Mouse (Mus musculus) 416B (cell line): ENCODE results near the gene Cnot4.
"Not testable (repeated sequence)": the region's sequence is repeated elsewhere in the genome, so short reads cannot be mapped to it uniquely, and the experiment has no call there.

Experiments
- DNase-seq: peaks from one replicate; pipeline ENCODE4 v3.0.0; 2011; ENCODE audit warnings: low read depth

Cnot4 gene

DNA sequence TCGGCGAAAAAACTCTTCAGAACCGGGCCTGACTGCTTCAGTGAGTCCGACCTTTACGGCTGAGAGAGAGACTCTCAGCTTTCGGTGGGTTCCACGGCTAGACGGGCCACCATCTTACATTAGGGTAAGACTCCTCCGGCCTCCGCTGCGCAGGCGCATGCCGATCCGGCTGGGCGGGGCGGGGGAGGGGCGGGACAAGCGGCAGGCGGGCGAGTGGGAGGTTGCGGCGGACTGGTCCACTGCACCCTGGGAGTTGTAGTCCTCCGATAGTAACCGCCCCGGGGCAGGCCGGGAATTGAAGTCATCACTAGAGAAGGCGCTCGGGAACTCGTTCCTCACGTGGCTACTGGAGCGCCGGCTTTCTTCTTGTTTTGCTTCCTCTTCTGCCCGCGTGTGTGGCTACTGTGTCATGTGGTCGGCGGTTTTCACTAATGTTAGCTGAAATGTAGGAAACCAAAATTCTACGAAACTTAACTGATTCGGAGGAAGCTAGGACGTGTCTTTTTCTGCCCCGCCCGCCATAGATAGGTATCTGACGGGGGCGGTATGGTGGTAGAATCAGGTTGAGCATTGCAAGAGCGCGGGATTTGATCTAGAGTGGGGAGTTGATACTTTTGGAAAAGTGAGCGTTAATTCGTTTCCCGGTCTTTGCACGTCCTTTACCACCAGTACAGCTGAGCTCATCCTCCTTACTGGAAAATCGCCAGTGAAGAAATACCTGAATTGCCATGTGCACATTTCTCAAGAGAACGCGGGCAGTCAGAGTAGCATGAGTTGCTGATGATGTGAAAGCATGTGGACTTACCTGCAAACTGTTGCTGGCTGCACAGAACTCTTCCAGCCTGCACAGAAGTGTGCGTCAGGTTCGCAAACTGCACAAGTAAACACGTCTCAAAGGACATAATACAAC, at the start of gene Cnot4:
Gene Cnot4, minus strand, starts transcription at position 146 of the 910 bp plus-strand sequence.
- DNase-seq = peak; percentile 99

DNA sequence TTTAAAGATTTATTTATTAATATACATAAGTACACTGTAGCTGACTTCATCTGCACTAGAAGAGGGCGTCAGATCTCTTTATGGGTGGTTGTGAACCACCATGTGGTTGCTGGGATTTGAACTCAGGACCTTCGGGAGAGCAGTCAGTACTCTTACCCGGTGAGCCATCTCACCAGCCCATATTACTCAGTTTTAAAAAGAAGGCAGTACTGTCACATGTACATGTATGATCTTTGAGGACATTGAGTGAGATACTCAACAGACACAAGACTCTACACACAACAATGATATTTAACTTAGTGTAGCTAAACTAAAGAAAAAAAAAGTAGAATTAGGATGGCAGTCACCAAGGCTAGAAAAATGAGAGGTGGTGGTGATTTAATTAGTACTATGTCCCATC, 45.8 kb upstream of the Cnot4 start:
- not testable (repeated sequence) for DNase-seq

DNA sequence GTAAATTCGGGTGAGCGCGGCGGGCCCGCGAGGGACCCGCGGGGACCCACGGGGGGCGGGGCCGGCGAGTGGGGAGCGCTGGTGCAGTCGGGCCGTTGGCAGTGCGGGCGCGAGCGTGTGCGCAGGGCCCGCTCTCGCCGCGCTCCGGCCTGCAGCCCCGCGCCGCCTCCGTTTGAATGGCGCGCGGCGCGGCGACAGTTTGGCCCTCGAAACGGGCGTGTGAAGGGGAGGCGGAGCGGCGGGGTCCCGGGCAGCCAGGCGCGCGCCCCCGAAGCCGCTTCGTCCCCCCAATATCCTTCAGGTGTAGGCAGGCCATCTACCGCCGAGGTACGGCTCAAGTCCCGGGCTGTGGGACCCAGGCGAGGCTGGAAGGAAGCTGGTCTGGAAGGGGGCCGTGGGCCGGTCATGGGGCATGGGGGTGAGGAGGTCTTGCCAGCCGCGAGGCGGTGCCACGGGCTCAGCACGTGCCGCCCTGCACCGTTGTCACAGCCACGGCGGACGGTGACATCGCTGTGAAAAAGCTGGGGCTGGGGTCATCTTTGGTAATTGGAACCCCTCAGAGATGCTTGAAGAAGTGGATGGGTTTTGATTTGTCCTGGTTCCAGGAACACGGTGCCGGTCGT, 44.2 kb upstream of the Cnot4 start:
- peak; percentile 58 for DNase-seq

DNA sequence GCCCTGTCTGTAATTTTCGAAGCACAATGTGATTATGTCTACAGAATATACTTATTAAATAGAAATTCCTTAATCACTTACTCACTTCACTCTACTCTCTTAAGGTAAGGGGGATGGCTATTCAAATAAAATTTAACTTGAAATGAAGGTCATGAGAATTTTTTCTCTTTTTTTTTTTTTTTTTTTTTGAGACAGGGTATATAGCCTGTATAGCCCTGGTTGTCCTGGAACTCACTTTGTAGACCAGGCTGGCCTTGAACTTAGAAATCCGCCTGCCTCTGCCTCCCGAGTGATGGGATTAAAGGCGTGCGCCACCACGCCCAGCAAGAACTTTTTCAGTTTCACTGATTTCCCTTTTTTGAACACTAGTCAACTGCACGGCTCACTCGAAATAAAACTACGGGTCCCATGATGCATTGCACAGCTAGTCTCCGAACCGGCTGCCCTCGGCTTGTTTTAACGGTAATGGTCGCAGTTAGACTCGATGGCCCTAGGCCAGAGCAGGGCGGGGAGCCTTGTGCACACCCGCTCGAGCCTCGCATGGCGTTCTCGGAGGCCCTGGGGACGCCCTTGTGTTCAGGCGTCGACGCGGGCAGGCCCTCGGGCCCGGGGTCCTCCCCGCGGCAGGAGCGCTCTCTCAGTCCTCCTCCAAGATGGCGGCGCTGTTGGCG, 43.6 kb upstream of the Cnot4 start, which contains the start of gene Nup205:
Gene Nup205, plus strand, starts transcription at position 443 of the 671 bp plus-strand sequence.
- DNase-seq = peak; percentile 91

DNA sequence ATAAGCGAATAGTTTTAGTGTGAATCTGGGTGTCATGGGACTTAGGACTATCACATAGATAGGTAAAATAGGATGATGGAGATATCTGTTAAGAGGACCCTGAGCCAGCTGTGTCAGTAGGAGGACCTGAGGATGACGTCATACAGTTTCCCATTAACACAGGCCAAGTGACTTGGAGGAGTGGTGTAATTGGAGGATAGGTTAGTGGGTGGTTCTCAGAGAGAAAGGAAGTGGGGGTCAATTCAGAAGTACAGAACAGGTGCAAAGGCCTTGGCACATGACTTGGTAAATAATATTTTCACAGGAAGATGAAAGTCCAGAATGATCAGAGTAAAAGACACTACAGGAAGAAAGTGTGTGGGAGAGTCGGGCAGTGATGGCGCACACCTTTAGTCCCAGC, 39.7 kb upstream of the Cnot4 start:
- DNase-seq = peak; percentile 31

DNA sequence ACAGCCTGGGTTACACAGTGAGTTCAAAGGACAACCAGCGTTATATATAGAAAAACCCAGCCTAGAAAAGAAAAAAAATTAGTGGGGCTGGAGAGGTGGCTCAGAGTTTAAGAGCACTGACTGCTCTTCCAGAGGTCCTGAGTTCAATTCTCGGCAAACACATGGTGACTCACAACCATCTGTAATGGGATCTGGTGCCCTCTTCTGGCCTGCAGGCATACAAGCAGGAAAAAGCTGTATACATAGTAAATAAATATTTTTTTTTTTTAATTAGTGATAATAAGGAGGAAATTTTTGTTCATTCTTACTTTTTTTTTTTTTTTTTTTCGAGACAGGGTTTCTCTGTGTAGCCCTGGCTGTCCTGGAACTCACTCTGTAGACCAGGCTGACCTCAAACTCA, 38.5 kb upstream of the Cnot4 start:
- peak; percentile 25 for DNase-seq

DNA sequence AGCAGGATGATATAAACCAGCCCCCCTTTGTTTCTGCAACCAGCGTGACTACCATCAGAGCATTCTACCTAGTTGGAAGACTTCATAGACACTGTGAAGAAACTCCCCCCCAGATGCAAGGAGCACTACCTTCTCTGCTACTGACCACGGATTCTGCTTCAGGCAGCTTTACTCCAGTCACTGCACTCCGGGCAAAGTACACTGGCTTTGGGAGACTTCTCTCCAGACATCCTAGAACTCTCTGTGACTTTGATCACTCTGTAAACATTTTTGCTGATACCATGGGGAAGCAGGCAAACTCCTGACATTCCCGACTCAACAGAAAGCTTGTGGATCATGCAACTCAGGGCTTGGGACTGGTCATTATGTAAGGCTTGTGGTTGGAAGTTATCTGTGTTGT, 35.7 kb upstream of the Cnot4 start:
- DNase-seq = no peak

DNA sequence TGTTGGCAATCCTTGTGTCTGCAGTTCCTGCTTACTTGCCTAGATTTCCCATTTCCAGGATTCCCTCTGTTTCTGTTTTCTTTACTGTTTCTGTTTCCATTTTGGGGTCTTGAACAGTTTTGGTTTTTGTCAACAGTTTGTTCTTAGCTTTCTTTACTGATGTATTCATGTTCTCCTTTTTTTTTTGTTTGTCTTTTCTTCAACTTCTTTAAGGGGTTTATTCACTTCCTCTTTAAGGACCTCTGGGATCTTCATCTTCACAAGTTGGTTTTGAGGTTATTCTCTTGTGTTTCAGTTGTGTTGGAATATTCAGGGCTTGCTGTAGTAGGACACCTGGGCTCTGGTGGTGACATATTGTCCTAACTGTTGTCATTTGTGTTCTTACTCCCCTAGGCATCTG, 21.0 kb upstream of the Cnot4 start:
- no peak for DNase-seq

DNA sequence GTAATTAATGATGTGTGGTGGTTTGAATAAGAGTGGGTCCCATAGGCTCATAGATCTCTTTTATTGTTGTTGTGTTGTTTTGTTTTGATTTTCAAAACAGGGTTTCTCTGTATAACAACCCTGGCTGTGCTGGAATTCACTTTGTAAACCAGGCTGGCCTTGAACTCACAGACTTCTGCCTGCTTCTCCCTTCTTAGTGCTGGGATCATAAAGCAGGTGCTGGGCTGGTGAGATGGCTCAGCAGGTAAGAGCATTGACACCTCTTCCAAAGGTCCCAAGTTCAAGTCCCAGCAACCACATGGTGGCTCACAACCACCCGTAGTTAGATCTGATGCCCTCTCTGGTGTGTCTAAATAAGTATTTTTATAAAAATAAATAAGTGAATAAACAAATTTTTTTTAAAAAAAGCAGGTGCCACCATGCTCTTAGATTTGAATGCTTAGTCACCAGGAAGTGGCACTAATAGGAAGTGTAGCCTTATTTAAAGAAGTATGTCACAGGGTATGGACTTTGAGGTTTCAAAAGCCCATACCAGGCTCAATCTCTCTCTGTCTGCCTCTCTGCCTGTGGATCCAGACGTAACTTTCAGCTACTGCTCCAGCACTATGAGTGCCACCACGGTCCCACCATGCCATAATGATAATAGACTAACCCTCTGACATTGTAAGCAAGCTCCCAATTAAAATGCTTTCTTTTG, 14.3 kb upstream of the Cnot4 start:
- peak; percentile 47 for DNase-seq

DNA sequence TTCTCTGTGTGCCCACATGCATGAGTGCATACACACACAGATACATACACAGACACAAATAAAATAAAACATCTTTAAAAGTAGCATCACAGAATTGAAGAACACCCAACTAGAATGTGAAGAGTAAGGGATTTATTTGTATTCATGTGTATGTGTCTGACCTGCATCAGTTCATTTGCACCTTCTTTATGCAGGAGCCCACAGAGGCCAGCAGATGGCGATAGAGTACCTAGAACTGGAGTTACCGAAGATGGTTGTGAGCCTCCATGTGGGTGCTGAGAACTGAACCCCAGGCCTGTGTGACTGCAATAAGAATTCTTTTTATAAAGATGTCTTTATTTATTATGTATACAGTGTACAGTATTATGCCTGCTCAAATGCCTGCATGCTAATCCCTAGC, 12.0 kb upstream of the Cnot4 start:
- peak; percentile 34 for DNase-seq

DNA sequence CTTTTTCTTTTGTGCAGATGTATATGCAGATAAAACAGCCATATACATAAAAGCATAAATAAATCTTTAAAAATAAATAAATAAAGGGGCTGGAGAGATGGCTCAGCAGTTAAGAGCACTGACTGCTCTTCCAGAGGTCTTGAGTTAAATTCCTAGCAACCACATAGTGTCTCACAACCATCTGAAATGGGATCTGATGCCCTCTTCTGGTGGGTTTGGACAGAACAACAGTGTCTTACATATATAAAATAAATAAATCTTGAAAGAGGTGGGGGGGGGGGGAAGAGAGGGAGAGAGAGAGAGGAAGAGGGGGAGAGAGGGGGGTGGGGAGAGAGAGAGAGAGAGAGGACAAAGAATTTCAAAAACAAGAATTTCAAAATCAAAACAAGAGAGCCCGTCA, 6.8 kb upstream of the Cnot4 start:
- DNase-seq = no peak

DNA sequence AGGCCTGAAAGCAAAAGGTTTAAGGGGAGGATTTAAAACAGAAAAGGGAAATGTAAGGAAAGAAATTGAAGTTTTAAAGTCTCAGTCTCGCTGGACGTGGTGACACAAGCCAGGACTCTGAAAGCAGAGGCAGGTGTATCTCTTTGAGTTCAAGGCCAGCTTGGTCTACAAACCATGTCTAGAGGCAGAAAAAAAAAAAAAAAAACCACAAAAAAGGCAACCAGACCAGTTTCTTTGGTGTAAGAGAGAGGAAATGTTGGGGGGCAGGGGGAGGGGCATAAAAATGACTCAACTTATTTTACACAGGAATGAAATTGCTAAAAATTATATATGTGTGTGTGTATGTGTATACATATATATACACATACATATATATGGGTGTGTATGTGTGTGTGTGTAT, 1.3 kb upstream of the Cnot4 start:
- DNase-seq = peak; percentile 78

DNA sequence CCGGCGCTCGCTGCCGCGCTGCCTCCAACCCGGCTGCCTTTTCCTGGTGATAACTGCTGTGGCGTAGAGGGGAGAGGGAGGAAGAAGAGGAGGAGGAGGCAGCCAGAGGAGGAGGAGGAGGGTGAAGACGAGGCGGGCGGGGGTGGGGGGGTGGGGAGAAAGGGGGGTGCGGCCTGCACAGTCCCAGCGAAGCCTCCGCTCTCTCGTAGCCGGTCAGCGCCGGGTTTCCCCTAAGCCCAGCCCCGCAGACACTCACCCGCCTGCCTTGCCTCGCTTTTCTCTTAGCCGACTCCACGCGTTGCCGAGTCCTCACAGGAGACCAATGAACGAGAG, 312 bp downstream of the Cnot4 start:
- no peak for DNase-seq

DNA sequence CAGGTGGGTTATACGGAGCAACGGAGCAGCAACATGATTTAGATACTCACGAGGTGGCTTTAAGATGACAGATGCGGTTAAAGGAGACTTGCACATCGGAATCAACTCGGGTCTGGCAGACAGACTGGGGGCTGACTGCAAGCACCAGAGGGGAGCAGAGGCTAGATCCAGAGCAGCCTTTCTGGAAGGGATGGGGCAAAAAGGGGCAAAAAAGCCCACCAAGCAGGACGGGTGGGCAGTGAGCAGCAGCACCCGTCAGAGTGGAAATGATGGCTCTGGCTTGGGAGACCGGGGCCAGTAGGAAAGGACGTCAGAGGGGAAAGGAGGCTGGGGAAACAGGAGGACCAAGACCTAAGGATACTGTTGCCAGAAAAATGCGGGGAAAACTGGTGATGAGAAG, 718 bp downstream of the Cnot4 start:
- peak; percentile 41 for DNase-seq

DNA sequence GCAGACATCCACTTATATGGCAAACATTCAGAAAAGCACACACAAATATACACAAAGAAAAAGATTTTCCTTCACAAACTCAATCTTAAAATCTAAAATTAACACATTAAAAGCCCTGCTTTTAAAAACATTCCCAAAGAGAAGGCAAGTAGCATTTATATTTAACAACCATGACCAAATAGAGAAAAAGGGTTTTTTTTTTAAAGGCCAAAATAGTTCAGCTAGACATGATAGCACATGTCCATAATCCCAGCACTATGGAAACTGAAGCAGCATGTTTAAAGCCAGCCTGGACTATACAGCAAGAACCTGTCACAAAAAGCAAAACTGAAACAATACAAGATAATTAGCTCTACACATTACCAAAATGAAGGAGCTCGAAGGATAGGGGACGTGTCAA, 11.0 kb downstream of the Cnot4 start:
- DNase-seq = no peak

DNA sequence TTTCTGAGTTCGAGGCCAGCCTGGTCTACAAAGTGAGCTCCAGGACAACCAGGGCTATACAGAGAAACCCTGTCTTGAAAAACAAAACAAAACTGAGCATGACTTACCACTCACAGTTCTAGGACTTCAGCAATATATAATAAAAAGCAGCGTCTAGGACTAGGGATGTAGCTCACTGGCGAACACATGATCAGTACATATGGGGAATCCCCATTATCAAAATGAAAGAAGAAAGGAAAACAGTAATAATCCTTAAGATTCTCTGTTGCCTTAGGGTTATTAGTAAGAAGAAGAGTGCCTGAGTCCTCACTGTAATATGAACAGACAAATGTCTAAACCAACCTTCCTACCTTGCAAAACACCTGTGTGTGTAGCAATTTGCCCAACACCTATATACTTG, 11.6 kb downstream of the Cnot4 start:
- DNase-seq = no peak

DNA sequence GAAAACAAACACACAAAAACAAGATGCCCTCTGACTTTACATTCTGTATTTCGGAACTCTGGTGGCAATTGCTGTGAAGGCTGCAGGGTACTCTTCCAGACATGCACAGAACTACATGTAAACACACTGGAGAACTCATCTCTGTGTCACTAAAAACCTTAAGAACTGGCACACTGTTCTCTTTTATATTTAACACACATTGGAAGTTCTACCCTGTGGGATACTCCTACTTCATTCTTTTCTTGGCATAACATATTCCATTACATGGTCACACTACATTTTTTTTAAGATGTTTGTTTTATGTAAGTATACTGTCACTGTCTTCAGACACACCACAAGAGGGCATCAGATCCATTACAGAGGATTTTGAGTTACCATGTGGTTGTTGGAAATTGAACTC, 31.1 kb downstream of the Cnot4 start:
- DNase-seq = no peak

DNA sequence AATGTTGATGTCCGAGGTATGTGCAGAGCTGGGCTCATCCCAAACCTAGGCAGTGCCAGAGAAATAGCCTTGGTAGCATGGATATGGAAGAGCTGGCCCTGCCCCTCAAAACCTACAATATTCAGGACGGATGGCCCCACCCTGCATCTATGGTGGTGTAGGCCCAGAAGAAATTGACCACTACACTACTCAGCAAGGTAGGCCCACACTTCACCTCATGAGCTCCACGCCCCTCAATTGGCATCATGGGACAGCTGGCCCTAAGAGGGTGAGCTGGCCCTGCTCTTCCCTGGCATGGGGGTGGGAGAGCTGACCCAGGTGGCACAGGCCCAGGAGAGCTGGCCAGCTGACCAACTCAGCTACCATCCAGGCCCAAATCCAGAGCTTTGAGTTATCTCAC, 48.6 kb downstream of the Cnot4 start:
- DNase-seq = no peak

DNA sequence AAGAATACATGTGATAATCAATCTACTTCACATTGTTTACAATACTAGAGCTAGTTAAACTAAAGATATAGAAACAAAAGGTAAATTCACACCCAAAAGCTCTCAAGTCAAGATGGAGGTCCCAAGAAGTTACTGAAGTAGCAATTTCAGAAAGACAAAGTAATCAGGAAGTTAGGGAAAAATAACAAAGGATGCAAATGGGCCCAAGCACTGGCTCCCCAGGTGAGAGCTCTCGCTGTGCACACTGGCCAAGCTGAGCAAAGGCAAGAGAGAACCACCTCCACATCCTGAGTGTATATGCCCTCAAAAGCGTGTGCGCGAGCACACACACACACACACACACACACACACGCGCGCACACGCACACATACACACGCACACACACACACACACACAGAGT, 58.4 kb downstream of the Cnot4 start:
- DNase-seq = no peak

DNA sequence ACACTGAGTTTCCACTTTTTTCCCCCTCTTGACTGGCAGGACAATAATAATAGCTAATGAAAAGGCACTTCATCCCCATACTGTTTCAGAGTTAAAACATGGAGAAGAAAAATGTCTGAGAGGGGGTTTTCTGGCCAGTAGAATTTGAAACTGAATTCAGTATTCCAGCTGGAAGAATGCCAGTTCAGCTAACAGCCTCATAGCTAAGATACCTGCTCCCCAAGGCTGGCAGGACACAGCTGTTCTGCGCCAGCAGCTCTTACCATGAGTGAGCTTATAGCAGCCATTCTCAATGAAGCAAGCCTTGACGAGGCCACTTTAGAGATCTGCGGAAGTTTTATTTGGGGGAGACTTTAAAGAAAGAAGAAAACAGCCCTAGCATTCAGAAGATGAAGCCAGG, 62.3 kb downstream of the Cnot4 start:
- no peak for DNase-seq

DNA sequence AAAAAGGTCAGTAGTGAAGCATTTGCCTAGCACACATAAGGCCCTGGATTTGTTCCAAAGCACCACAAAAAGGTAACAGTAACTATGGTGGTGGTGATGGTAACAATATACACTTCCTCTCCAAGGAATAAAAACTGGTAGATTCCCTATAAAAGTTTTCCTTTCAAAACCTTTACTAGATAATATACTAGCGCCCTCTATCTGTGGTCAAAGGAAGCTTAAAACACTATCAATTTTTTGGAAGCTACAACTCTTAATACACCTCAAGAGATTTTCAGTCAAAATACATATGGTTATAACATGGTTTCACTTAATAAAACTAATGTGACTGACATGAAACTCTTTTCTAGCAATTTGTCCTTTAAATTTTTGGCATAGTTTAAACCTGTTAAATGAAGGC, 71.1 kb downstream of the Cnot4 start:
- peak; percentile 20 for DNase-seq

DNA sequence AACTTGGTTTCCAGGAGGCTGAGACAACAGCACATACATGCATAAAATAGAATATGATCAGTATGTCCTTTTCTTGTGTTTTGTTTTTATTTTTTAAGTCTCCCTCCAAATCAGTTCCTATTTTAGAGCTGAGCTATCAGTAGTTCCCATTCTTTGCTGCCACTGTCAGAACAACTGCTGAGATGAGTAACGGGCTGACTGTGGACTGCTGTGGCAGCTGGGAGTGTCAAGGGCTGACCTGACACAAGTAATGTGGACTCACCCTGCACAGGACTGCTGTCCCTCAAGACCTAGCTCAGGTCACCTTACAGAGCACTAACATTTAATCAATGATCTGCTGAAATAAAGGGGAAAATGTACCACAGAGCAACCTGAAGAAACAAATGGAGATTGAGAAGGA, 90.4 kb downstream of the Cnot4 start:
- no peak for DNase-seq

DNA sequence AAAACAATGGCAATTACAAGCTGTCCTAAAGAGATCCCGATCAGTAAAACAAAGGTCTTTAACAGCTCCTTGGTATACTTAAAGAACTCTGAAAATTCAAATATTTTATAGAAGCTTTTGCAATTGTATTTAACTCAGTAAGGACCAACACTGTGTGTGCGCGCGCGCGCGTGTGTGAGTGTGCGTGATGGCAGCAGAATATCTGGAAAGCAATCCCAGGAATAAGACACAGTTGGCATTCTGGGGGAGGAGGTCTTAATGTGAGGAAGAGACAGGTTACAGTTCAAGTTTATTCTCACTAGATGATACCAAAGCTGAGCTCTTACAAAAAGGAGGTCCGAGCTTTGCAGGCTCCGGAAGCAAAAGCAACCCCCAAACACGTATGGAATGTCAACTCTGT, 100.2 kb downstream of the Cnot4 start:
- DNase-seq = no peak
